Mouse (Mus musculus) MEL (cell line): ENCODE measurements at regions not wholly inside any gene's neighbourhood (a gene's known extent, or its start where the extent isn't known, plus 50 kb on each side); places are given as distances from the start of the nearest gene placed in this dataset.

Experiments used
- DNase-seq: peaks from one replicate; pipeline ENCODE4 v3.0.0; 2011; ENCODE audit warnings: low read depth, low spot score
- H3K27ac ChIP-seq: 2 replicates; pipeline ENCODE4 v1.5.1; 2012; ENCODE audit warnings: low read depth, mild to moderate bottlenecking, control low read depth, low read length, moderate library complexity; ENCODE audit not compliant: control insufficient read depth
- H3K27me3 ChIP-seq, 2 experiments: fragments of 150-350 bp in 1 of 2; sonication (generic) in 1 of 2; 2 replicates each; pipeline ENCODE4 v1.6.1; 2012; ENCODE audit warnings: low read length in 2 of 2, mild to moderate bottlenecking in 2 of 2, improper control_type of control experiment in 1 of 2, moderate library complexity in 1 of 2; ENCODE audit not compliant: insufficient read depth in 2 of 2, control insufficient read depth in 1 of 2
- H3K36me3 ChIP-seq, 2 experiments: 2 replicates each; pipeline ENCODE4 v1.6.1; 2012 to 2014; ENCODE audit warnings: low read length in 2 of 2, improper control_type of control experiment in 1 of 2, inconsistent platforms in 1 of 2, mild to moderate bottlenecking in 1 of 2; ENCODE audit not compliant: insufficient read depth in 2 of 2, control insufficient read depth in 1 of 2
- H3K4me1 ChIP-seq, 2 experiments: fragments of 150-350 bp in 1 of 2; sonication (generic) in 1 of 2; 2 replicates each; pipeline ENCODE4 v1.6.1; 2012; ENCODE audit warnings: low read length in 2 of 2, improper control_type of control experiment in 1 of 2, mild to moderate bottlenecking in 1 of 2; ENCODE audit not compliant: insufficient read depth in 2 of 2, control insufficient read depth in 1 of 2
- H3K4me3 ChIP-seq, 2 experiments: fragments of 150-350 bp in 1 of 2; sonication (generic) in 1 of 2; 2 replicates each; pipeline ENCODE4 v1.5.1; 2012; ENCODE audit warnings: low read depth in 2 of 2, low read length in 2 of 2, mild to moderate bottlenecking in 2 of 2, moderate library complexity in 2 of 2, control low read depth in 1 of 2, improper control_type of control experiment in 1 of 2; ENCODE audit not compliant: control insufficient read depth in 1 of 2, insufficient read depth in 1 of 2
- H3K79me2 ChIP-seq: 2 replicates; pipeline ENCODE4 v1.6.1; 2012; ENCODE audit warnings: mild to moderate bottlenecking, low read length, moderate library complexity; ENCODE audit not compliant: control insufficient read depth, poor library complexity, insufficient read depth
- H3K9ac ChIP-seq: 2 replicates; pipeline ENCODE4 v1.6.1; 2012; ENCODE audit warnings: low read depth, mild to moderate bottlenecking, control low read depth, low read length, moderate library complexity; ENCODE audit not compliant: control insufficient read depth, poor library complexity, severe bottlenecking
- H3K9me3 ChIP-seq: fragments of 150-350 bp; sonication (generic); replicated peaks from 2 replicates; pipeline ENCODE4 v1.6.1; 2012; ENCODE audit warnings: mild to moderate bottlenecking, low read length, improper control_type of control experiment, moderate library complexity; ENCODE audit not compliant: insufficient read depth
- BHLHE40 ChIP-seq: IDR thresholded peaks from 2 replicates; pipeline ENCODE4 v1.6.1; 2012; ENCODE audit warnings: low read depth, mild to moderate bottlenecking, inconsistent platforms, low read length, improper control_type of control experiment, borderline replicate concordance
- CHD1 ChIP-seq: IDR thresholded peaks from 2 replicates; pipeline ENCODE4 v1.6.1; 2012; ENCODE audit warnings: low read depth, mild to moderate bottlenecking, inconsistent platforms, low read length, improper control_type of control experiment
- CHD2 ChIP-seq: IDR thresholded peaks from 2 replicates; pipeline ENCODE4 v1.6.1; 2011; ENCODE audit warnings: low read length, improper control_type of control experiment
- ELF1 ChIP-seq: IDR thresholded peaks from 2 replicates; pipeline ENCODE4 v1.6.1; 2014; ENCODE audit warnings: low read depth, mild to moderate bottlenecking, inconsistent platforms, low read length, improper control_type of control experiment, moderate library complexity
- EP300 ChIP-seq, 2 experiments: IDR thresholded peaks; 2 replicates each; pipeline ENCODE4 v1.6.1; 2011; ENCODE audit warnings: improper control_type of control experiment in 2 of 2, low read length in 2 of 2, low read depth in 1 of 2, mild to moderate bottlenecking in 1 of 2
- ETS1 ChIP-seq: IDR thresholded peaks from 2 replicates; pipeline ENCODE4 v1.6.1; 2012; ENCODE audit warnings: low read depth, mild to moderate bottlenecking, inconsistent platforms, low read length, improper control_type of control experiment, moderate library complexity
- GATA1 ChIP-seq: IDR thresholded peaks from 2 replicates; pipeline ENCODE4 v1.6.1; 2011; ENCODE audit warnings: low read depth, low read length, improper control_type of control experiment
- MAX ChIP-seq: IDR thresholded peaks from 2 replicates; pipeline ENCODE4 v1.6.1; 2011; ENCODE audit warnings: low read length, improper control_type of control experiment
- MYB ChIP-seq: IDR thresholded peaks from 2 replicates; pipeline ENCODE4 v1.6.1; 2011; ENCODE audit warnings: mild to moderate bottlenecking, low read depth, low read length, improper control_type of control experiment
- MYC ChIP-seq: IDR thresholded peaks from 2 replicates; pipeline ENCODE4 v1.6.1; 2011; ENCODE audit warnings: low read depth, mild to moderate bottlenecking, low read length, improper control_type of control experiment, moderate library complexity
- NELFE ChIP-seq: IDR thresholded peaks from 2 replicates; pipeline ENCODE4 v1.6.1; 2011; ENCODE audit warnings: low read depth, low read length, improper control_type of control experiment
- NRF1 ChIP-seq: IDR thresholded peaks from 2 replicates; pipeline ENCODE4 v1.6.1; 2014; ENCODE audit warnings: low read depth, mild to moderate bottlenecking, inconsistent platforms, low read length, improper control_type of control experiment, moderate library complexity; ENCODE audit not compliant: poor library complexity, insufficient read depth, severe bottlenecking
- RCOR1 ChIP-seq: IDR thresholded peaks from 2 replicates; pipeline ENCODE4 v1.6.1; 2012; ENCODE audit warnings: low read depth, mild to moderate bottlenecking, inconsistent platforms, low read length, improper control_type of control experiment
- SIN3A ChIP-seq: IDR thresholded peaks from 2 replicates; pipeline ENCODE4 v1.6.1; 2012; ENCODE audit warnings: low read length, improper control_type of control experiment, inconsistent platforms
- TBP ChIP-seq: IDR thresholded peaks from 2 replicates; pipeline ENCODE4 v1.8.0; 2011; ENCODE audit warnings: low read depth, low read length, improper control_type of control experiment
- TCF12 ChIP-seq: IDR thresholded peaks from 2 replicates; pipeline ENCODE4 v1.6.1; 2014; ENCODE audit warnings: low read depth, mild to moderate bottlenecking, inconsistent platforms, low read length, improper control_type of control experiment, moderate library complexity
- USF2 ChIP-seq, 2 experiments: IDR thresholded peaks; 2 replicates each; pipeline ENCODE4 v1.6.1; 2011 to 2012; ENCODE audit warnings: improper control_type of control experiment in 2 of 2, low read length in 2 of 2, borderline replicate concordance in 1 of 2, inconsistent platforms in 1 of 2, low read depth in 1 of 2, mild to moderate bottlenecking in 1 of 2; ENCODE audit not compliant: insufficient read depth in 1 of 2
- ZKSCAN1 ChIP-seq: IDR thresholded peaks from 2 replicates; pipeline ENCODE4 v1.6.1; 2012; ENCODE audit warnings: low read depth, mild to moderate bottlenecking, inconsistent platforms, low read length, improper control_type of control experiment, moderate library complexity
- ZMIZ1 ChIP-seq: IDR thresholded peaks from 2 replicates; pipeline ENCODE4 v1.6.1; 2012; ENCODE audit warnings: low read depth, mild to moderate bottlenecking, inconsistent platforms, low read length, improper control_type of control experiment, moderate library complexity
- ZNF384 ChIP-seq: IDR thresholded peaks from 2 replicates; pipeline ENCODE4 v1.6.1; 2012; ENCODE audit warnings: low read depth, mild to moderate bottlenecking, inconsistent platforms, low read length, improper control_type of control experiment

DNA sequence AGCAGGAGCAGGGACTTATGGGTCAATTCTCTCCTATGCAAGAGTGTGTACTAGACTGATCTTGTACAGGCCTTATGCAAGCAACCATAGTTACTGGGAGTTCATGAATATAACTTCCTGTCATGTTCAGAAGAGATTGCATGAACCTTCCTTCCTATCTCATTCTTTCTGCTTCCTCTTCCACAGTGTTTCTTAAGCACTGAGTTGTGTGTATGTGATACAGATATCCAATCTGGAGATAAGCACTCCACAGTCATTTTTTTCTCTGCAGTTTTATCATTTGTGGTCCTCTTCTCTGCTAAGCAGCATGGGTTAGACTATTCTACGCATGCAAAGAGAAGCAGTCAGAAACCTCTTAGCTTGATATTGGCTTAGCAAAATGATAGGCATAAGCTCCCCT lies 102.3 kb downstream of the Dmrta1 start:
- Histone ChIP-seq H3K4me1 (no peaks in the 10 kb centered on the region), H3K36me3 (no peaks in the 10 kb centered on the region), H3K79me2 (no peaks in the 10 kb centered on the region), H3K27ac (no peak overlapping the region), H3K27me3 (no peaks in the 10 kb centered on the region), H3K4me3 (no peak overlapping the region), H3K9ac (no peak overlapping the region), H3K9me3 (no peaks in the 10 kb centered on the region)
- peak; percentile 43 for DNase-seq
- TF ChIP-seq MYC (0 out of 2 replicates have a peak, but pooled peaks have one; percentile 21), CHD1 (no peak), ZKSCAN1 (no peak), GATA1 (peak; percentile 54; the same call in 1 of the 2 replicates), ZNF384 (peak; percentile 69), USF2 (IDR thresholded peaks at IDR 0.05; ENCODE audit: borderline replicate concordance in 1 of 2, insufficient read depth in 1 of 2, low read depth in 1 of 2, low read length in 2 of 2) (no peak), BHLHE40 (no peak), NRF1 (no peak), TCF12 (peak; percentile 64), SIN3A (no peak), CHD2 (no peak), TBP (no peak), MAX (no peak), EP300 (IDR thresholded peaks at IDR 0.05; ENCODE audit: low read depth in 1 of 2, low read length in 2 of 2) (peak; percentile 65 to 70), ELF1 (no peak), ETS1 (0 out of 2 replicates have a peak, but pooled peaks have one; percentile 11), MYB (no peak), RCOR1 (peak; percentile 82)

DNA sequence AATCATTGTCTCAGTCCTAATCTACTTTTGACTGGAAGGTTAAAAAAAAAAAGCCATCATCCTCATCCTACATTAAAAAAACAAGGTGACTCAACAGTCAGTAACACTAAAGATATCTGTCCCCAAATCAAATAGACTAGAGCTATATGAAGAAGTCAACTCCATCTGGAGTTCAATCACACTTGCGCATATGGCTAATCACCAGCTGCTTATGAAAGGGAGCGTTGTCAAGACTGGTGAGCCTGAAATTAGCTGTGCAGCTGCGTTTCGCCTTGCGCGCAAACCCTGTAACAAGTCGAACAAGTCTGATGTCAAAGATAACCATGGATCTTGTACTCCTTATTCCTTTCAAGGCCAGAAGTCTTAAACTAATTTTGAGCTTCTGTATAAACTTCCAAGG lies 137.6 kb downstream of the Dmrta1 start:
- Histone ChIP-seq H3K36me3 (no peaks in the 10 kb centered on the region), H3K79me2 (no peaks in the 10 kb centered on the region), H3K27ac (no peak overlapping the region), H3K27me3 (no peaks in the 10 kb centered on the region), H3K9me3 (no peaks in the 10 kb centered on the region), H3K4me1 (no peaks in the 10 kb centered on the region), H3K4me3 (no peak overlapping the region), H3K9ac (no peak overlapping the region)
- no peak for DNase-seq
- no peak for TF ChIP-seq NELFE
- TF ChIP-seq ZMIZ1 = no peak
- TF ChIP-seq EP300 (IDR thresholded peaks at IDR 0.05; ENCODE audit: low read depth in 1 of 2, low read length in 2 of 2) = no peak
- TF ChIP-seq ZNF384 = no peak
